Mouse (Mus musculus) bone marrow, adult 2 months (tissue): ENCODE results near the gene Mast3. TPM values are rescaled to one million over a fixed set of nuclear protein-coding genes. Genes with fewer than 3 reads are reported as not detected.
A peak's percentile ranks its signal among the peaks of the same experiment; 100 is the strongest.

ENCODE experiments used
- H3K27ac ChIP-seq: fragments of 200-500 bp; 2 replicates; pipeline ENCODE4 v1.5.1; 2012; ENCODE audit warnings: low read depth, mild to moderate bottlenecking, control low read depth, inconsistent platforms, low read length; ENCODE audit not compliant: control insufficient read depth, poor library complexity, insufficient read depth
- H3K4me1 ChIP-seq: fragments of 200-500 bp; 2 replicates; pipeline ENCODE4 v1.6.1; 2011; ENCODE audit warnings: low read length; ENCODE audit not compliant: control insufficient read depth, insufficient read depth
- H3K4me3 ChIP-seq: fragments of 200-500 bp; replicated peaks from 2 replicates; pipeline ENCODE3; 2011; ENCODE audit warnings: mild to moderate bottlenecking, low read depth, low read length, control low read depth; ENCODE audit not compliant: control insufficient read depth
- CTCF ChIP-seq: fragments of 200-500 bp; IDR thresholded peaks from 2 replicates; pipeline ENCODE4 v1.5.1; 2011; ENCODE audit warnings: low read length, control low read depth; ENCODE audit not compliant: control insufficient read depth, insufficient read depth
- POLR2A ChIP-seq: fragments of 200-500 bp; IDR thresholded peaks from 2 replicates; pipeline ENCODE4 v1.6.1; 2011; ENCODE audit warnings: low read depth, mild to moderate bottlenecking, control low read depth, low read length, borderline replicate concordance; ENCODE audit not compliant: control insufficient read depth
- WGBS: fragments of 180-500 bp; shearing (Covaris S2); methylation state at CpG from one replicate; pipeline ENCODE4 v1.1.7; 2018; 5-methylcytosine and 5-hydroxymethylcytosine counted together
- polyA plus RNA-seq: library from polyadenylated mRNA; stranded (reverse); fragments of >200 nt; gene quantifications from 2 replicates; pipeline ENCODE4 v1.2.4, GENCODE M21; 2011; ENCODE audit warnings: low replicate concordance; ENCODE audit not compliant: missing spikeins, insufficient read depth, insufficient read length

Mast3 gene
- polyA plus RNA-seq, 1 experiment = 70.7 TPM

DNA sequence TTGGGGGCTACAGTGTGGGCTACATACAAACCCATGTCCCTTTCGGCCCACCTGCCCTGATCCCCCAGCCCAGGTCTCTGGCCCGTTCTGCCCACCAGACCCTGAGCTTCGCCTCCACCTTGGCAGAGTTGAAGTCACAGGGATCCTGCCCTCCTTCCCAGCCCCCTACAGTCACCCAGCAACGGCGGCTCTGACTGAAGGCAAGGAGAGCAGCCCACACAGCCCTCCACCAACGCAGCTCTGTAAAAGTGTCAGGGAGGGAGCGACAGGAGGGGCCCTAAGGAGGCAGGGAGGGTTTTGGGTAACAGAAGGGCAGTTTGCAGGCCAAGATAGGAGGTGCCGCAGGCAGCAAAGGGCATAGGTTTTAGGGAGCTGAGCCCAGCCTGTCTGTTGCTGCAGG is 14.0 kb downstream of the Mast3 start:
- no peak for TF ChIP-seq POLR2A
- no peak for TF ChIP-seq CTCF
- Histone ChIP-seq H3K27ac (peak overlapping the region; percentile 78), H3K4me3 (peak overlapping the region; percentile 82), H3K4me1 (peaks cover 7% of the 10 kb centered on the region)
- 26% methylated on average over 8 of the region's 8 CpGs for whole genome bisulfite sequencing

DNA sequence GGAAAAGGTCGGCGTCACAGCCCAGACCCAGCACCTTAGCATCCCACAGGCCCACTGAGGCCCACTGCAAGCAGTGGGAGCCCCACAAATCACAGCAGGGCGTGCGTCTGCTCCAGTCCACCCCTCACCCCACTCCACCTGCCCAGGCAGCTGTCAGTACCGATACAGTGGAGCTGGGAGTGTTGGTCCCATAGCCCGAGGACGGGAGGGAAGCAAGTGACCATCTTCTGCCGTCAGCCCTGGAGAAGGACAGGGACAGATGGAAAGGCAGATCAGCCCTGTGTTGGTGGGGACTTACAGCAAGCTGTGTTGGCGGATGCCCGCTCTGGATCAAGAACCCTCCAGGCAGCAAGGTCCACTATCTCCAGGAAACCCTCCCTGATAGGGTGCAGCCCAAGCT is 15.8 kb downstream of the Mast3 start:
- TF ChIP-seq CTCF (no peak), POLR2A (peak; percentile 12; the same call in 1 of the 2 replicates)
- no peak overlapping the region for H3K4me3 ChIP-seq
- peaks cover 7% of the 10 kb centered on the region for H3K4me1 ChIP-seq
- H3K27ac ChIP-seq = no peak overlapping the region
- WGBS = 90% methylated on average over 10 of the region's 10 CpGs

DNA sequence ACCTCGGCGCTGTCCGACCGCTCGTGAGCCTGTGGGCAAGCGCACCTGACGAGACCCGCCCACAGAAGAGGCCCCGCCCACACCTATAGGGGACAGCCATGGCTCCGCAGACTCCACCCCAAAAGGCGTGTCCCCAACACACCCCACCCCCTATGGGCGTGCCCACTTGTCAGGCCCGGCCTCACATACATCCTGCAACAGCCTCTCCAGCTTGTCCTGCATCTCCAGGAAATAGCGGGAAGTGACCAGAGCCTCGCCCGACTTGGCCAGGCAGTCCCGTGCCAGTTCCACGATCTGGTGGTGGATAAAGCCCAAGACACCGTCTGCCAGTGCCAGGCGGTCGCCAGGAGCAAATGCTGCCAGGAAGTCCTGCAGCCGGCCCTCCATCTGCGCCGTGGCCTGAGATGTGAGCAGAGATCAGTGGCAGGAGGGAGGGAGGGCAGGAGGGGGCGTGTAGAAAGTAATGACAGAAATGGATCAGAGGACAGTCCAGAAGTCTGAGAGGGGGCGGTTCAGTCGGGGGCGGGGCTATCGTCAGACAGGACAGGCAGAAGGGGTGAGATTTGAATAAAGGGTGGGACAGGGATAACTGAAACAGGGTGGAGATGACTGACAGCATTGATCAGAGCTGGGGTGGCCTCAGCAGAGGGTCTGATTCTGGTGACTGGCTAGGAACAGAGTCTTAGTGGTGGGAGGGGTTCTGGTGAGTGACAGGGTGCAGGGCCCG is 16.8 kb downstream of the Mast3 start:
- Histone ChIP-seq H3K4me1 (peaks cover 5% of the 10 kb centered on the region), H3K4me3 (no peak overlapping the region), H3K27ac (no peak overlapping the region)
- 86% methylated on average over 30 of the region's 30 CpGs for WGBS
- no peak for TF ChIP-seq CTCF
- no peak for TF ChIP-seq POLR2A

- 82% methylated on average over 3 of the region's 3 CpGs for WGBS
- no peak for TF ChIP-seq POLR2A
- no peak for TF ChIP-seq CTCF
- H3K4me3 ChIP-seq = no peak overlapping the region
Measured at GRCm38 (mm10) chr8:70787051-70787445, 17.8 kb downstream of the Mast3 start.

GRCm38 (mm10) chr8:70786291-70787050 is 18.4 kb downstream of the Mast3 start:
- Histone ChIP-seq H3K4me1 (no peaks in the 10 kb centered on the region; the same call in 1 of the 2 replicates), H3K4me3 (no peak overlapping the region), H3K27ac (no peak overlapping the region)
- TF ChIP-seq POLR2A (no peak), CTCF (no peak)
- WGBS = 93% methylated on average over 25 of the region's 25 CpGs

More at GRCm38 (mm10) chr8:70787051-70787445, 17.8 kb downstream of the Mast3 start:
- Histone ChIP-seq H3K4me1 (no peaks in the 10 kb centered on the region; the same call in 1 of the 2 replicates), H3K27ac (no peak overlapping the region)

- TF ChIP-seq POLR2A (peak; percentile 6; the same call in 1 of the 2 replicates), CTCF (no peak)
- no peak overlapping the region for H3K27ac ChIP-seq
- 82% methylated on average over 11 of the region's 11 CpGs for WGBS
Measured at GRCm38 (mm10) chr8:70780093-70780492, 24.8 kb downstream of the Mast3 start.

DNA sequence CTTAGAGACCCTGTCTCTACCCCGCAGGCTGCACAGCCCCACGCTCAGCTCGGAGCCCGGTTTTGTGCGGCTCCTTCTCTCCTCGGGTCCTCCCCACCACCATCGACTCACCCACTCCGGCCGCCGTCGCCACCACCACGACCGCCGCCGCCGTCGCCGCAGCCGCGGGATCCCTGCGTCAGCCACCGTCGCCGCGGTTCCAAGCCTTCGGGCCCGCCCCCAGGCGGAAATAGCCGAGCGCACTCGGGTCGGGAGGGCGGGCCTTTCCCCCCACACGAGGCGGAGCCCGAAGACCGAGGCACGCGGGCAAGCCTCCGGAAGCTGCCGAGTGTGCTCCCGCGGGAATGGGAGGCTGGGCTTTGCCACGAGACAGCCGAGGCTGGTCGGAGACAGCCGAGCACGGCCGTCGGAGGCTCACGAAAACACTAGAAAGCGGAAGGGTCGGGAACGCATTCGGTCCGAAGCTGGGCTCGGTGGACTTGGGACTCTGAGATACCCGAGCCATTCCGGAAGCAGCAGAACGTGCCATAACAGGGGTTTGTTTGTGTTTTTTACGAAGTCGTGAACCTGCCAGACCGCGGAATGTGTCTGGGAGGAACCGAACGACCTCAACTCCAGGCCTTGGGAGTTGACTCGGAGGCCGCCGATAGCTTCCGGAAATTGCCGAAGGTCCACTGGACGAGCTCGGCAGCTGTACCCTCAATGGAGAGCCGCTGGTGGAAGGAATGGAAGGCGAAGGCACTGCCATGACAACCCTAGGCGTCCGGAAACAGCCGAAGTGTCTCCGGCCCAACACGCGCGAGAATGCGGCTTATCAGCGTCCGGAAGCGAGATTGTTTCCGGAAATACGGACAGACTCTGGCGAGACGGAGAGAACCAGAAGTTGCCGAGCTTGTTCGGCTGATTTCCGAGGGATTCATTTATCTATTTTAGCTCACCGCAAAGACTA is 28.1 kb downstream of the Mast3 start, which contains the start of gene Pik3r2:
Pik3r2 (minus strand) TSS at position 218 of the 949 bp plus-strand sequence.
- Histone ChIP-seq H3K4me3 (peak within 1 kb of the TSS; percentile 85), H3K27ac (peak within 1 kb of the TSS; percentile 96), H3K4me1 (peaks cover 3% of the 10 kb centered on the region; the same call in 1 of the 2 replicates)
- under 1% methylated on average over 94 of the region's 94 CpGs for WGBS
- peak; percentile 55; the same call in 1 of the 2 replicates for TF ChIP-seq POLR2A
- TF ChIP-seq CTCF = peak; percentile 1; the same call in 1 of the 2 replicates

More at GRCm38 (mm10) chr8:70780093-70780492, 24.8 kb downstream of the Mast3 start:
- no peak overlapping the region for H3K4me3 ChIP-seq
- no peaks in the 10 kb centered on the region; the same call in 1 of the 2 replicates for H3K4me1 ChIP-seq
